Mouse (Mus musculus) liver, embryonic 14.5 days (tissue): Measurements from ENCODE around the gene Smim5.

Experiments used
- CTCF ChIP-seq: IDR thresholded peaks from 2 replicates; pipeline ENCODE4 v1.5.1; 2016; ENCODE audit warnings: antibody characterized with exemption, low read depth, control low read depth
- EP300 ChIP-seq: IDR thresholded peaks from 2 replicates; pipeline ENCODE4 v1.6.1; 2016; ENCODE audit warnings: antibody characterized with exemption, low read depth

GRCm38 (mm10) chr11:115918637-115919036 is 18.9 kb downstream of the Smim5 start:
- TF ChIP-seq CTCF (no peak), EP300 (no peak)
